In genomic region chr4:142348910-142349309, GRCm38 (mm10) we compare ENCODE assay signal across 8 mouse cellular contexts.
A peak's percentile ranks its signal among the peaks of the same experiment; 100 is the strongest.
DNase-seq lines count a peak whose midpoint lies in the region; ATAC-seq and TF ChIP-seq lines count a peak whose summit lies in the region.
"Had no signal": no experiment of that assay in that cellular context is flagged by ENCODE, and none has a peak within 500 bp of the region (broad histone marks: within the 10 kb centered on the region; RNA-seq: fewer than 3 reads in every experiment).

No protein-coding gene starts in this region.

- no peak overlapping the region for H3K4me2 ChIP-seq in kidney, embryonic 16.5 days (replicated peaks; ENCODE audit: low read depth, low read length)
- H3K4me2 ChIP-seq: midbrain, embryonic 12.5 days had no signal

- no peak for ATAC-seq in kidney, embryonic 16.5 days (ENCODE audit: low FRiP score, low TSS enrichment)
- no peak for ATAC-seq in monocyte, adult 5-6 weeks (replicated peaks; ENCODE audit: insufficient number of reproducible peaks, low FRiP score, low TSS enrichment, poor library complexity, severe bottlenecking)

- H3K36me3 ChIP-seq in kidney, adult 2 months (ENCODE audit: control insufficient read depth, insufficient read depth, low read length): no peaks in the 10 kb centered on the region
- H3K36me3 ChIP-seq in kidney, embryonic 16.5 days (ENCODE audit: insufficient read depth, low read length): no peaks in the 10 kb centered on the region
- H3K36me3 ChIP-seq: midbrain, embryonic 12.5 days had no signal

- H3K9me3 ChIP-seq in kidney, embryonic 16.5 days (ENCODE audit: low read length): no peaks in the 10 kb centered on the region
- H3K9me3 ChIP-seq: midbrain, embryonic 12.5 days had no signal

- TF ChIP-seq POLR2A in kidney, adult 2 months (IDR thresholded peaks at IDR 0.05; ENCODE audit: low read depth, low read length): no peak

- no peak overlapping the region for H3K9ac ChIP-seq in kidney, embryonic 16.5 days (replicated peaks; ENCODE audit: low read length)
- H3K9ac ChIP-seq: midbrain, embryonic 12.5 days had no signal

- H3K4me1 ChIP-seq in kidney, adult 2 months (ENCODE audit: control insufficient read depth, insufficient read depth, low read length): no peaks in the 10 kb centered on the region
- peaks cover 5% of the 10 kb centered on the region; the same call in 1 of the 2 replicates for H3K4me1 ChIP-seq in kidney, embryonic 16.5 days (ENCODE audit: insufficient read depth, low read length)

- DNase-seq in kidney, adult 2 months: peak; percentile 55
- DNase-seq in adrenal gland, postnatal 36 days: peak; percentile 40 to 43
- peak; percentile 10 for DNase-seq in forelimb bud, embryonic 11.5 days (ENCODE audit: low read depth, low spot score)
- DNase-seq in lung, adult 18-20 months: peak; percentile 9 to 35
- no peak for DNase-seq in ovary, postnatal 10 days (ENCODE audit: low spot score)

- WGBS in kidney, adult 2 months: 50% methylated on average over 6 of the region's 6 CpGs
- WGBS in kidney, embryonic 16.5 days: 45% methylated on average over 6 of the region's 6 CpGs

- TF ChIP-seq CTCF in kidney, adult 2 months (conservative IDR thresholded peaks at IDR 0.05; ENCODE audit: insufficient read depth, insufficient read length, low read depth, low read length): peak; percentile 73

- H3K27ac ChIP-seq in kidney, adult 2 months (ENCODE audit: insufficient read depth, low read depth, low read length): no peak overlapping the region
- no peak overlapping the region for H3K27ac ChIP-seq in kidney, embryonic 16.5 days (ENCODE audit: low read length)
- H3K27ac ChIP-seq: midbrain, embryonic 12.5 days had no signal

- H3K4me3 ChIP-seq in kidney, adult 2 months (ENCODE audit: insufficient read depth, low read depth, low read length): no peak overlapping the region
- no peak overlapping the region for H3K4me3 ChIP-seq in kidney, embryonic 16.5 days (ENCODE audit: low read length)
- H3K4me3 ChIP-seq: midbrain, embryonic 12.5 days had no signal

- no peaks in the 10 kb centered on the region for H3K27me3 ChIP-seq in kidney, adult 2 months (replicated peaks; ENCODE audit: control insufficient read depth, insufficient read depth, low read length)
- H3K27me3 ChIP-seq in kidney, embryonic 16.5 days (ENCODE audit: insufficient read depth, low read length): no peaks in the 10 kb centered on the region
- H3K27me3 ChIP-seq: midbrain, embryonic 12.5 days had no signal
